Mouse (Mus musculus) embryonic facial prominence, embryonic 12.5 days (tissue): ENCODE measurements around the gene Ufsp1. TPM values are rescaled to one million over a fixed set of nuclear protein-coding genes. Genes with fewer than 3 reads are reported as not detected.

ENCODE experiments used
- ATAC-seq: fragments of 200-750 bp; cut with Nextera tagmentation; 2 replicates; pipeline ENCODE4 v1.8.0; 2017; ENCODE audit not compliant: insufficient number of reproducible peaks, insufficient read depth, low FRiP score, low TSS enrichment
- H3K27ac ChIP-seq: fragments of 300-500 bp; sonication (generic); 2 replicates; pipeline ENCODE4 v1.5.1; 2016; ENCODE audit warnings: mild to moderate bottlenecking
- H3K27me3 ChIP-seq: fragments of 300-500 bp; sonication (generic); 2 replicates; pipeline ENCODE4 v1.6.1; 2016; ENCODE audit warnings: mild to moderate bottlenecking, moderate library complexity
- H3K36me3 ChIP-seq: fragments of 300-500 bp; sonication (generic); 2 replicates; pipeline ENCODE4 v1.6.1; 2016; ENCODE audit warnings: mild to moderate bottlenecking
- H3K4me1 ChIP-seq: fragments of 300-500 bp; sonication (generic); 2 replicates; pipeline ENCODE4 v1.6.1; 2016
- H3K4me2 ChIP-seq: fragments of 300-500 bp; sonication (generic); replicated peaks from 2 replicates; pipeline ENCODE4 v1.6.1; 2016; ENCODE audit warnings: mild to moderate bottlenecking, moderate library complexity
- H3K4me3 ChIP-seq: fragments of 300-500 bp; sonication (generic); 2 replicates; pipeline ENCODE4 v1.5.1; 2016; ENCODE audit warnings: mild to moderate bottlenecking
- H3K9ac ChIP-seq: fragments of 300-500 bp; sonication (generic); 2 replicates; pipeline ENCODE4 v1.6.1; 2016; ENCODE audit warnings: mild to moderate bottlenecking, moderate library complexity
- H3K9me3 ChIP-seq: fragments of 300-500 bp; sonication (generic); 2 replicates; pipeline ENCODE4 v1.6.1; 2016; ENCODE audit warnings: mild to moderate bottlenecking, moderate library complexity
- WGBS: fragments of 180-500 bp; shearing (Covaris S2); methylation state at CpG from one replicate; pipeline ENCODE4 v1.1.7; 2016; 5-methylcytosine and 5-hydroxymethylcytosine counted together
- polyA plus RNA-seq: library from polyadenylated mRNA; unstranded; fragments of >200 nt; fragmentation: Nextera tagmentation; extraction: Ambion mirVana; gene quantifications from 2 replicates; pipeline ENCODE4 v1.2.1, GENCODE M21; 2016

Ufsp1 gene
- polyA plus RNA-seq, 1 experiment from 2014 or later = 6.7 TPM

DNA sequence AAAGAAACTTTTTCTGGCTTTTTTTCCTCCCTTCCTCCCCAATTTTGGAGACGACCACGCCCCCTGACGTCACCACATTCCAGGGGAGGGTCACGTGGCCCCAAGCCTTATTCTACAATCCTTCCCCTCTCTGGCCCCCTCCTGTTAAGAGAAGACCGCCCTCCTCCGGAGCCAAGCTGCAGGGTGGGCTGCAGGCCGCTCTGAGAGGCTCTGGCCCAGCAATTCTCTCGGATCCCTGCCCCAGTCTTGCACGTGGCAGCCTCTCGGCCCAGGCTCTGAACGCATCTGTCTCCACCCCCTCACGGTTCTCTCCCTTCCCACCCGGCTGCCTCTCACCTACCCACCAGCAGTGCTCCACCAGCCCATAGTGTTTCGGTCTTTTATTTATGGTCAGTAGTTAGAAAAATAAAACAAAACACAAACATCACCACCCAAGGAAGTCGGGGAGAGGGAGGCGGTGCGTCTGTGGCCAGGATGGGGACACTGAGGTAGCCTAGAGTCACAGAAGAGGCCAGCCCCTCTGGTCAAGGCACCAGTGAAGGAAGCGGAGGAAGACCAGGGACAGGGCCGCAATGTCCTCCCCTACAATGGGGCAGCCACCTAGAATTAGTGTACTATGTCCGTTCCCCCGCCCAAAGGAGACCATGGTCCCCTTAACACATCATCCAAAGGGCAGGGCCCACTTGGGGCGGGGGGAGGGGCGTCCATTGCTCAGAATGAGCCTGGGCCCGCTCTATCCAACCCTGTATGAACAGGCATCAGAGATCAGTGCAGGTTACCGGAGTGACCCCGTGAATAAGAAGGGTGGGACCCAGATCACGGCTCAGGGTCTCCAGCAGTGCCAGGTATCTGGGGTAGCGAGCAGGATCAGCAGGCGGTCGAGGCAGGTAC is 20.0 kb downstream of the Ufsp1 start, which contains the start of gene Trip6:
TSS of gene Trip6 (minus strand) at position 212 of the 891 bp plus-strand sequence.
- Histone ChIP-seq H3K36me3 (peaks cover 34% of the 10 kb centered on the region), H3K4me3 (peak within 1 kb of the TSS; percentile 72)
- 14% methylated on average over 30 of the region's 30 CpGs for WGBS

DNA sequence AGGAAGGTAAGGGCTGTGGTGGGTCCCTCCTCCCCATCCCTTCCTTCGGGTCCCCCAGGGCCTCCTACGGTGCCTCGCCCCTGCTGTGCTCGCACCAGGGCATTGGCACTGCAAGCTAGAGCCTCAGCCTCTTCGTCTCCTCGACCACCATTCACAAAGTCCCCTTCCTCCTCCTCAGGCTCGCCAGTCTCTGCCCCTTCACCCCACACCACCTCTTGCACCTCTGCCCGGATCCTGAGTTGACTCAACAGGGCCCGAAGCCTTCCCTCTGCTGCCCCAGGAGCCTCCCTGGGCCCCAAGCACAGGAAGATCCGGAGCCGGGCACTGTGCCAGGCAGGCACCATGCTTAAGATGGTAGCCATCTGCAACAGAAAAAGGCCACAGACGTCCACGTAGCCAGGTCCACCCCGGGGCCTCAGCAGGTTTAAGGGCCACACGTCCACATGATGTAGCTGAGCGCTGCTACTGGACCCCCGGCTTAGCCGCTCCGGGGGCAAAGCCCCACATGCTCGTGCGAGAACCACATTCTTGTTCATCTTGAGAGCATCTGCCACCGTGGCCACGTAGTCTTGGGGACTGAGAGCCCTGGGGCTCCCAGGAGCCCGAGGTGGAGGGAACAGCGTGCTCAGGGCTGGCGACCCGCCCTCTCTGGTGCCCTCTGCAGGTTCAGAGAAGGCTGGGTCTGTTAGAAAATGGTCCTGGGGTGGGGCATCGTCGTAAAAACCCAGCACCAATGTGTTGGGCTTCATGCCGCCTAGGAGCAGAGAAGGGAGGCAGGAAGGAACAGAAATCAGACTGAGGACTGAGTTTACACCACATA is 20.9 kb downstream of the Ufsp1 start:
- Histone ChIP-seq H3K36me3 (peaks cover 32% of the 10 kb centered on the region), H3K4me2 (peak overlapping the region; percentile 85), H3K9me3 (no peaks in the 10 kb centered on the region), H3K4me1 (peaks cover 32% of the 10 kb centered on the region), H3K27ac (peak overlapping the region; percentile 96), H3K9ac (peak overlapping the region; percentile 91; the same call in 1 of the 2 replicates), H3K27me3 (no peaks in the 10 kb centered on the region), H3K4me3 (0 out of 2 replicates have a peak overlapping the region, but pooled peaks have one; percentile 72)
- ATAC-seq = no peak
- 43% methylated on average over 30 of the region's 30 CpGs for WGBS

More for the DNA sequence above, 20.0 kb downstream of the Ufsp1 start, which contains the start of gene Trip6:
- H3K4me1 ChIP-seq = peaks cover 32% of the 10 kb centered on the region
- H3K4me2 ChIP-seq = peak within 1 kb of the TSS; percentile 85
- peak within 1 kb of the TSS; percentile 91 for H3K9ac ChIP-seq
- H3K27ac ChIP-seq = peak within 1 kb of the TSS; percentile 96
- peak; percentile 94 for ATAC-seq
- H3K9me3 ChIP-seq = no peaks in the 10 kb centered on the region
- H3K27me3 ChIP-seq = no peaks in the 10 kb centered on the region

DNA sequence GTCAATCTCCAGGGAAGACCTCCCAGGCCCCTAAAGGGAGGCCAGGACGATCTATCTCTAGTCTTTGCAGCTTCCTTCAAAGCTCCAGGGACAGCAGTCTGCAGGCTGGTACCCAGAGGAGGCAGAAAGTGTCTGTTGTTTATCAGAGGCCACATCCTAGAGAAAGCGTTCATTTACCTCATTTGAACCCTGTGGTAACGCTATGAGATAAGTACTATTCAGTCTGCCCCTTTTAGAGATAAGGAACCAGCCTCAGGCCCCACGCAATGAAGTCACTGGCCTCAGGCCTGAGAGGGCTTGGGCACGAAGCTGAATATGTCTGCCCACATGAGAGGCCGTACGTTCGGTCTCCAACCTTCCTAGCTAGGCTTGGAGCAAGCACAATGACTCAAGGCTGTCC is 22.9 kb downstream of the Ufsp1 start:
- Histone ChIP-seq H3K4me3 (no peak overlapping the region), H3K4me1 (peaks cover 23% of the 10 kb centered on the region), H3K27me3 (no peaks in the 10 kb centered on the region), H3K27ac (no peak overlapping the region), H3K36me3 (peaks cover 38% of the 10 kb centered on the region), H3K9ac (no peak overlapping the region), H3K4me2 (no peak overlapping the region), H3K9me3 (no peaks in the 10 kb centered on the region)
- ATAC-seq = no peak
- 85% methylated on average over 8 of the region's 8 CpGs for WGBS

DNA sequence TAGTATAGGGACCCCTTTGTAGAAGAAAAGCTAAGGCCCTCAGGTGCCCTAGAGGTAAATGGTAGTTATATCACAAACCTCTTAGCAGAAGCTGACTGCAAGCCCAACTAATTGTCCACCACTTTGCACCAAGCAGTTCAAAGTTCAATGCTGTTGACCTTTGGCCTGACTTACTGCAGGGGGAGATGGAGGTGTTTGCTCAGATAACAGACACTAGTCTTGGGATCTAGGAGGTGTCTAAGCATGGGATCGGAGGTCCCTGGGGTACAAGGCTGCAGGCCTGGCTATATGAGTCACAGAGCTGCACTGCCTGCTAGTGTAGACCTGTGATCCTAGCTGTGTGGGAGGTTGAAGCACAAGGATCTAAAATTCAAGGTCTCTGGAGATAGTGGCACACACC is 24.1 kb downstream of the Ufsp1 start:
- Histone ChIP-seq H3K4me1 (peaks cover 14% of the 10 kb centered on the region), H3K4me3 (no peak overlapping the region), H3K27ac (no peak overlapping the region), H3K9me3 (no peaks in the 10 kb centered on the region), H3K36me3 (peaks cover 43% of the 10 kb centered on the region), H3K9ac (no peak overlapping the region), H3K4me2 (no peak overlapping the region), H3K27me3 (no peaks in the 10 kb centered on the region)
- WGBS = 95% methylated on average over 1 of the region's 1 CpGs
- ATAC-seq = no peak

DNA sequence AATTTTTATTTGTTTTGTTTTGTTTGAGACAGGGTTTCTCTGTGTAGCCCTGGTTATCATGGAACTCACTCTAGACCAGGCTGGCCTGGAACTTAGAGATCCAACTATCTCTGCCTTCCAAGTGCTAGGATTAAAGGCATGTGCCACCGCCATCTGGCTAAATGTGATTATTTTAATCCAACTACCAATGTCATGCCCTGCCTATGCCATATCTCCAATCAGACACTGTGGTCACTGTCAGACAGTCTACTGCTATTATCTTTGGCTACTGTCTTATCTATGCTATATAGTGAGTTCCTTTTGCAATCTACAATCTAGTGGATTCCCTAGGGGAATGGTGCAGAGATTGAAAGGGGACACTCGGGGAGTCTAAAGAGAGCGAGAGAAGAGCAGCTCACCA is 26.6 kb downstream of the Ufsp1 start:
- Histone ChIP-seq H3K4me2 (no peak overlapping the region), H3K4me1 (no peaks in the 10 kb centered on the region), H3K27me3 (no peaks in the 10 kb centered on the region), H3K36me3 (peaks cover 57% of the 10 kb centered on the region), H3K27ac (no peak overlapping the region), H3K9ac (no peak overlapping the region), H3K4me3 (no peak overlapping the region), H3K9me3 (no peaks in the 10 kb centered on the region)
- ATAC-seq = no peak
- 96% methylated on average over 3 of the region's 3 CpGs for WGBS

DNA sequence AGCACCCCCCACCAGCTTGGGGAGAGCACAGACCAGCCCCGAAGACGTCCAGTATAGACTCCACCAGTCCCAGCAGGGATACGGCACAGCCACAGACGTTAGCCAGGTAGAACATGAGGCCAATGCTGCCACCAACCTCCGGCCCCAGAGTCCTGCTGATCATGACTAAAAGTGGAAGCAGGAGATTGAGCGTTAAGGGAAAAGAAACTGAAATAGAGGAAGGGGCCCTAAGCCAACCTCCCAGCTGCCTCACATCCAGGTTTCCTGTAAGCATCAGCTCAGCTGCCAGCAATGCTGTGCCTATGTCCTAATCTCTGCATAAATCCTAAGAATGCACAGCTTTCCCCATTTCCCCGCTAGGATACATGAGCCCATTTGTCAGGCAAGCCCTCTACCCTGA is 36.5 kb downstream of the Ufsp1 start:
- H3K9ac ChIP-seq = no peak overlapping the region
- no peak overlapping the region for H3K27ac ChIP-seq
- no peak overlapping the region for H3K4me2 ChIP-seq
- no peaks in the 10 kb centered on the region for H3K9me3 ChIP-seq
- H3K4me3 ChIP-seq = no peak overlapping the region
- 88% methylated on average over 7 of the region's 7 CpGs for WGBS
- H3K4me1 ChIP-seq = peaks cover 9% of the 10 kb centered on the region; the same call in 1 of the 2 replicates
- ATAC-seq = no peak
- no peaks in the 10 kb centered on the region for H3K27me3 ChIP-seq
- H3K36me3 ChIP-seq = peaks cover 14% of the 10 kb centered on the region

DNA sequence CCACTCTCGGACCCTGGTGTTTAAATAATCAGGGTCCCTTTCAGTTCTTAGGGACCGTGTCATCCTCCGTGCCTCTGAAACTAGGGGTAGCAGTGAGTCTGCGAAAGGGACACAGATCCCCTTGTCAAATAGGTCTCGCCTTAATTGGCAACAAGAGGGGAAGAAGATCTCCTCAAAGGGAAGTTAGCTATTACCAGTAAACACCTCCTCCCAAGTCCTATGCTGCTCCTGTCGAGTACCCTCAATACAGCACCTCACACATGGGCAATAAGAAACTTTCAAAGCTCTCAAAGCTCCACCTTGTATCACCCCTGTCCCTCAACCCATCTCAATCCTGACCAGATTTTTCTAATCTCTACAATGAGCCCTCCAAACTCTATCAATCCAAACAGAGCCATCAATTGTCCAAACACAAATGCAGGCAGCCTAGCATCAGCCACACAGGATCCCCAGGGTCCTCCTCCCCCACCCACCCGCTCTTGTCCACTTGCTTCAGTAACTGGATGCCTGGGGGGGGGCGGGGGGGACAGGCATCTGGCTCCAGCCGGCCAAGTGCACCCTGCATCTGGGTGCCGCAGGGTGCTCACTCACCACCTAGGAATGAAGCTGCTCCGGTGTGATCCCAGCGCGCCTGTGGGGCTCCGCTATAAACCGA is 38.6 kb downstream of the Ufsp1 start:
- Histone ChIP-seq H3K4me3 (peak overlapping the region; percentile 72), H3K9ac (peak overlapping the region; percentile 77), H3K27me3 (no peaks in the 10 kb centered on the region), H3K4me1 (peaks cover 13% of the 10 kb centered on the region), H3K9me3 (no peaks in the 10 kb centered on the region), H3K27ac (peak overlapping the region; percentile 60), H3K36me3 (no peaks in the 10 kb centered on the region; the same call in 1 of the 2 replicates), H3K4me2 (peak overlapping the region; percentile 92)
- 15% methylated on average over 15 of the region's 15 CpGs for WGBS
- ATAC-seq = peak; percentile 31; the same call in 1 of the 2 replicates

DNA sequence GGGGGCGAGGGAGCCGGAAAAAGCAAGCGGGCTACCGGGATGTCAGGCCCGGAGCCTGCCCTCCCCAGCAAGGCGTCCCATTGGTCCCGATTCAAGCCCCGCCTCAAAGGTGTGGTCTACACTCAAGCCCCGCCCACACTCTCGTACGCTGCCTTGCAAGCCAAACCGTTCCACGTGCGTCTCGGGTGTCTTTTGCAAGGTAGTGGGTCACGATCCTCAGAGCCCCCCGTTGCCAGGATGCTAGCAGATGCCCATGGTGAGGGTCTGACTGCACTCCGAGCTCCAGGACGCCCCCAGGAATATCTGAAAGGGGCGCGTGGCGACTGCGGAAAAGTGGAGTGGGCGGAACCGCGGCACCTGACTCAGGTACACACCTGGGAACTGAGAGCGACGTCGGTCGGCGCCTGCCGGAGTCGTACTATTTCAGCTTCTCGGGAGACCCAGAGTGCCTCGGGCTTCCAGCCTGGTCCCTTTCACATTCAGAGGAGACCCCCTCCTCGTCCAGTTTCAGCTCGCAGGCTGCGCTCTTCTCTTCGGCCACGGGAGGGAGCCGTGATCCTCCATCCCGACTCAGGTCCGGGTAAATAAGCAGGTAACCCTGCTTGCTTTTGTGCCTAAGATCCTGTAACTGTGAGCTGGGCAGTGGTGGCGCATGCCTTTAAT is 39.2 kb downstream of the Ufsp1 start, which contains the start of gene Slc12a9:
TSS of gene Slc12a9 (minus strand) at position 86 of the 663 bp plus-strand sequence.
- under 1% methylated on average over 41 of the region's 44 CpGs for WGBS
- no peaks in the 10 kb centered on the region for H3K36me3 ChIP-seq
- peaks cover 13% of the 10 kb centered on the region for H3K4me1 ChIP-seq
- peak within 1 kb of the TSS; percentile 60 for H3K27ac ChIP-seq
- H3K4me3 ChIP-seq = peak within 1 kb of the TSS; percentile 72
- no peaks in the 10 kb centered on the region for H3K27me3 ChIP-seq
- H3K9me3 ChIP-seq = no peaks in the 10 kb centered on the region
- ATAC-seq = peak; percentile 84
- H3K4me2 ChIP-seq = peak within 1 kb of the TSS; percentile 92
- H3K9ac ChIP-seq = peak within 1 kb of the TSS; percentile 77

DNA sequence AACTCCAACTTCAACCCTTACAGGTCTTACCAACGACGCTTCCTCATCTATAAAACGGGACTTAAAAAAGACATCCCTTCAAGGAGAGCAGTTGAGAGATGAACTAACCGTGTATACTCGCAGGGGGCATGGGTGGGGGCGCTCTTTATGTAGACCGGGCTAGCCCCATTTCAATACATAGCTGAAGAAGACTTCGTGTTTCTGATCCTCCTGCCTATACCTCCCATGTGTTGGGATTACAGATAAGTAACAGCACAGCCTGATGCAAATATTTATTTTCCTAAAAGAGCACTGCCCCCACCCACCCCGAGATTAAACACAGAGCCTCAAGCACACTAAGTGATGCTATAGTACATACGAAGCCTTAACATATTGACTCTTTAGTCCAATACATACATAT is 39.9 kb downstream of the Ufsp1 start:
- no peaks in the 10 kb centered on the region for H3K27me3 ChIP-seq
- H3K4me2 ChIP-seq = peak overlapping the region; percentile 92
- H3K36me3 ChIP-seq = no peaks in the 10 kb centered on the region
- no peaks in the 10 kb centered on the region for H3K9me3 ChIP-seq
- peak overlapping the region; percentile 77; the same call in 1 of the 2 replicates for H3K9ac ChIP-seq
- H3K27ac ChIP-seq = no peak overlapping the region
- 61% methylated on average over 10 of the region's 10 CpGs for WGBS
- no peak for ATAC-seq
- H3K4me3 ChIP-seq = no peak overlapping the region
- peaks cover 17% of the 10 kb centered on the region for H3K4me1 ChIP-seq

DNA sequence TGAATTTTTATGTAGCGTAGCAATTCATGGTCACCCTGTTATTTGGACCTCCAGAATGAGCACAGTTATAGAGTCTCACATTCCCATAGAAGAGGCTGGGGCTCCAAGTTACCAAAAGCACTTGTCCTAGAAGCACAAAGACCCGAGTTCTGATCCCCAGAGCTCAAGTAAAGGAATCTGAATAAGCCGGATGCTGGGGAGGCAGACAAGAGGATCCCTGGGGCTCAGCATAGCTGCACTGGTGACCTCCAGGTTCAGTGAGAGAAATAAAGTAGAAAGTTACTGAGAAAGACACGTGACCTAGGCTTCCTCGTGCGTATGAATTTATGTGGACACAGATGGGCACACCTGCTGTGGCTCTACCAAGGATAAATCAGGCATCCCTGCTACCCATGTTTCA is 40.6 kb downstream of the Ufsp1 start:
- Histone ChIP-seq H3K4me3 (no peak overlapping the region), H3K27me3 (no peaks in the 10 kb centered on the region), H3K4me1 (peaks cover 23% of the 10 kb centered on the region), H3K4me2 (no peak overlapping the region), H3K9ac (no peak overlapping the region), H3K9me3 (no peaks in the 10 kb centered on the region), H3K36me3 (no peaks in the 10 kb centered on the region), H3K27ac (no peak overlapping the region)
- no peak for ATAC-seq
- 70% methylated on average over 6 of the region's 6 CpGs for WGBS

DNA sequence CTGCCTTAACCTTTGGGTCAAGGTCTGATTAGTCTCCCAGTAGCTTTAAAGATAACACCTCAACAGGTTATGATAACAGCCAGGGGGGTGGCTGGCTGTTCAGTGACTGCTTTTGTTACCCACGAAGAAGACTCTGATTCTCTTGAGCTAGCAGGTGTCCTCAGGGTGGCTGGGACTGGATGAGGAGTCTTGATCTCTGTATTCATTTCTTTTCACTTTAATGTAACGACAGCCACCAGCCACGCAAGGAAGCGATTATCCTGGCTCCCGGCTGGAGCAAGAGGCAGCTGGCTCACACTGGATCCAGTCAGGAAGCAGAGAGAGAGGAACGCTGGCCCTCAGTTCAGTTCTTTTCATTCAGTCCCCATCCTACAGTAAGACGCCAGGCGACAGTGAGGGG is 42.8 kb downstream of the Ufsp1 start:
- Histone ChIP-seq H3K9me3 (no peaks in the 10 kb centered on the region), H3K4me2 (no peak overlapping the region), H3K36me3 (no peaks in the 10 kb centered on the region), H3K4me1 (peaks cover 22% of the 10 kb centered on the region), H3K9ac (no peak overlapping the region), H3K4me3 (no peak overlapping the region), H3K27me3 (no peaks in the 10 kb centered on the region), H3K27ac (no peak overlapping the region)
- 26% methylated on average over 8 of the region's 8 CpGs for WGBS
- ATAC-seq = no peak
